In genomic region chr2:130246912-130247311, GRCm38 (mm10) we compare ENCODE assay signal across 10 mouse cellular contexts. TPM values are rescaled to one million over a fixed set of nuclear protein-coding genes. Genes with fewer than 3 reads are reported as not detected.
A peak's percentile ranks its signal among the peaks of the same experiment; 100 is the strongest.
DNase-seq lines count a peak whose midpoint lies in the region; ATAC-seq and TF ChIP-seq lines count a peak whose summit lies in the region.
"Had no signal": no experiment of that assay in that cellular context is flagged by ENCODE, and none has a peak within 500 bp of the region (broad histone marks: within the 10 kb centered on the region; RNA-seq: fewer than 3 reads in every experiment).

No protein-coding gene starts in this region.

- no peak overlapping the region for H3K27ac ChIP-seq in heart, adult 2 months
- H3K27ac ChIP-seq in neural tube, embryonic 11.5 days (ENCODE audit: low read depth, low read length) = no peak overlapping the region
- H3K27ac ChIP-seq: limb, embryonic 13.5 days had no signal

- no peak for ATAC-seq in neural tube, embryonic 11.5 days (ENCODE audit: insufficient read depth, low FRiP score, low TSS enrichment)

- no peak overlapping the region for H3K4me3 ChIP-seq in heart, adult 2 months
- H3K4me3 ChIP-seq in neural tube, embryonic 11.5 days (ENCODE audit: low read depth, low read length) = no peak overlapping the region
- H3K4me3 ChIP-seq: limb, embryonic 13.5 days had no signal

- TF ChIP-seq POLR2A in heart, adult 2 months (IDR thresholded peaks at IDR 0.05; ENCODE audit: insufficient read depth, low read depth, low read length) = no peak

- no peaks in the 10 kb centered on the region for H3K4me1 ChIP-seq in heart, adult 2 months (ENCODE audit: control insufficient read depth, insufficient read depth, low read length)
- H3K4me1 ChIP-seq in neural tube, embryonic 11.5 days (ENCODE audit: control insufficient read depth, insufficient read depth, low read length) = no peaks in the 10 kb centered on the region
- H3K4me1 ChIP-seq: limb, embryonic 13.5 days had no signal

- TF ChIP-seq CTCF in heart, adult 2 months (IDR thresholded peaks at IDR 0.05) = peak; percentile 71

- no peaks in the 10 kb centered on the region for H3K9me3 ChIP-seq in neural tube, embryonic 11.5 days (ENCODE audit: control insufficient read depth, low read length)
- H3K9me3 ChIP-seq: limb, embryonic 13.5 days had no signal

- no peak for TF ChIP-seq EP300 in heart, adult 2 months (IDR thresholded peaks at IDR 0.05; ENCODE audit: insufficient read depth, low read depth, low read length)

- no peaks in the 10 kb centered on the region for H3K36me3 ChIP-seq in heart, adult 2 months (ENCODE audit: control insufficient read depth, insufficient read depth, low read length)
- no peaks in the 10 kb centered on the region for H3K36me3 ChIP-seq in neural tube, embryonic 11.5 days (ENCODE audit: control insufficient read depth, insufficient read depth, low read length)
- H3K36me3 ChIP-seq: limb, embryonic 13.5 days had no signal

- H3K9ac ChIP-seq in heart, adult 2 months (ENCODE audit: low read depth, low read length) = no peak overlapping the region
- H3K9ac ChIP-seq in neural tube, embryonic 11.5 days (ENCODE audit: low read length) = no peak overlapping the region
- H3K9ac ChIP-seq: limb, embryonic 13.5 days had no signal

- H3K79me2 ChIP-seq in heart, adult 2 months (replicated peaks; ENCODE audit: control insufficient read depth, insufficient read depth, low read length) = no peaks in the 10 kb centered on the region

- intact Hi-C loops in heart, adult 2 months (cut with DNase I) = loop anchor here (2.0 kb wide), 1 partner anchor 178 kb away; no protein-coding TSS in a partner anchor
- intact Hi-C loops in heart, postnatal 25 days (cut with DNase I) = loop anchor here (2.0 to 10.0 kb wide), 2 partner anchors 178 to 342 kb away; no protein-coding TSS in a partner anchor

- no peaks in the 10 kb centered on the region for H3K27me3 ChIP-seq in heart, adult 2 months (ENCODE audit: control insufficient read depth, insufficient read depth, low read length)
- H3K27me3 ChIP-seq in neural tube, embryonic 11.5 days (ENCODE audit: control insufficient read depth, insufficient read depth, low read length) = no peaks in the 10 kb centered on the region
- H3K27me3 ChIP-seq: limb, embryonic 13.5 days had no signal

- no peak for DNase-seq in heart, adult 2 months
- no peak for DNase-seq in heart, postnatal 25 days (ENCODE audit: low spot score)
- DNase-seq in ovary, postnatal 14 days (ENCODE audit: low spot score) = peak; percentile 14
- no peak for DNase-seq in ovary, postnatal 36 days (ENCODE audit: low spot score)
- peak; percentile 58 for DNase-seq in c-Kit-positive CD71-positive TER-119-negative erythroid progenitor cells, embryonic 14.5 days (ENCODE audit: low read depth)
- DNase-seq in kidney, adult 8-10 months = peak; percentile 5 to 20
- DNase-seq in neural tube, embryonic 11.5 days (ENCODE audit: low spot score) = peak; percentile 19
- no peak for DNase-seq in gastrocnemius, postnatal 25 days

- H3K4me2 ChIP-seq in neural tube, embryonic 11.5 days (ENCODE audit: low read depth) = no peak overlapping the region
- H3K4me2 ChIP-seq: limb, embryonic 13.5 days had no signal

- WGBS in heart, adult 2 months = 48% methylated on average over 9 of the region's 9 CpGs
- 52% methylated on average over 9 of the region's 9 CpGs for WGBS in neural tube, embryonic 11.5 days

RNA-seq across cellular contexts. Expression of gene Nop56, which starts 27.3 kb away (rescaled TPM):
- total RNA-seq in heart, adult 2 months (2021) = 10 to 100 TPM; 28.7 to 29.7 TPM
- polyA plus RNA-seq in heart, adult 2 months (2012; rRNA removed) = 27.2 and 47.5 TPM in 2 replicates
- 10 to 100 TPM; 32.2 to 35.8 TPM for total RNA-seq in heart, postnatal 25 days (2021)
- polyA plus RNA-seq in neural tube, embryonic 11.5 days (2014; fragmentation: Nextera tagmentation; extraction: Ambion mirVana) = 335 and 348 TPM in 2 replicates
- 10 to 100 TPM; 31.3 to 33.0 TPM for total RNA-seq in gastrocnemius, postnatal 25 days (2021)

RNA-seq across cellular contexts. Expression of gene Idh3b, which starts 37.4 kb away (rescaled TPM):
- 100 to 1,000 TPM; 709 to 817 TPM for total RNA-seq in heart, adult 2 months (2021)
- 893 and 1,229 TPM in 2 replicates for polyA plus RNA-seq in heart, adult 2 months (2012; rRNA removed)
- 100 to 1,000 TPM; 763 to 771 TPM for total RNA-seq in heart, postnatal 25 days (2021)
- 148 and 149 TPM in 2 replicates for polyA plus RNA-seq in neural tube, embryonic 11.5 days (2014; fragmentation: Nextera tagmentation; extraction: Ambion mirVana)
- 100 to 1,000 TPM; 461 to 484 TPM for total RNA-seq in gastrocnemius, postnatal 25 days (2021)

RNA-seq across cellular contexts. Expression of gene Ebf4, which starts 48.1 kb away (rescaled TPM):
- total RNA-seq in heart, adult 2 months (2021) = under 1 TPM; 0.37 to 0.41 TPM
- 0.85 and 1.0 TPM in 2 replicates for polyA plus RNA-seq in heart, adult 2 months (2012; rRNA removed)
- total RNA-seq in heart, postnatal 25 days (2021) = under 1 TPM; 0.31 to 0.45 TPM
- polyA plus RNA-seq in neural tube, embryonic 11.5 days (2014; fragmentation: Nextera tagmentation; extraction: Ambion mirVana) = 2.0 and 2.1 TPM in 2 replicates
- under 1 TPM; 0.19 to 0.49 TPM for total RNA-seq in gastrocnemius, postnatal 25 days (2021)

RNA-seq across cellular contexts. Expression of gene Tmc2, which starts 51.9 kb away (rescaled TPM):
- not detected for total RNA-seq in heart, adult 2 months (2021)
- polyA plus RNA-seq in heart, adult 2 months (2012; rRNA removed) = not detected in 2 replicates
- total RNA-seq in heart, postnatal 25 days (2021) = not detected
- polyA plus RNA-seq in neural tube, embryonic 11.5 days (2014; fragmentation: Nextera tagmentation; extraction: Ambion mirVana) = not detected in 2 replicates
- total RNA-seq in gastrocnemius, postnatal 25 days (2021) = not detected
- polyA plus RNA-seq: limb, embryonic 13.5 days; small intestine, adult 2 months had no signal

Comparison
In these comparisons a context has a peak if more than half of its experiments do, and no peak if none do; other contexts are left out.
1. DNase-seq: peak in ovary, postnatal 14 days (single experiment), c-Kit-positive CD71-positive TER-119-negative erythroid progenitor cells, embryonic 14.5 days (single experiment), kidney, adult 8-10 months (2 of 2) and neural tube, embryonic 11.5 days (single experiment); none in heart, adult 2 months (0 of 2), heart, postnatal 25 days (single experiment), ovary, postnatal 36 days (single experiment) and gastrocnemius, postnatal 25 days (single experiment).